Mouse (Mus musculus): Measurements from ENCODE around the gene Ostf1. TPM values are rescaled to one million over a fixed set of nuclear protein-coding genes. Genes with fewer than 3 reads are reported as not detected.

Gene Ostf1
- total RNA-seq (2015): 384 and 411 TPM in 2 replicates
- total RNA-seq (2017): 378 and 396 TPM in 2 replicates

DNA sequence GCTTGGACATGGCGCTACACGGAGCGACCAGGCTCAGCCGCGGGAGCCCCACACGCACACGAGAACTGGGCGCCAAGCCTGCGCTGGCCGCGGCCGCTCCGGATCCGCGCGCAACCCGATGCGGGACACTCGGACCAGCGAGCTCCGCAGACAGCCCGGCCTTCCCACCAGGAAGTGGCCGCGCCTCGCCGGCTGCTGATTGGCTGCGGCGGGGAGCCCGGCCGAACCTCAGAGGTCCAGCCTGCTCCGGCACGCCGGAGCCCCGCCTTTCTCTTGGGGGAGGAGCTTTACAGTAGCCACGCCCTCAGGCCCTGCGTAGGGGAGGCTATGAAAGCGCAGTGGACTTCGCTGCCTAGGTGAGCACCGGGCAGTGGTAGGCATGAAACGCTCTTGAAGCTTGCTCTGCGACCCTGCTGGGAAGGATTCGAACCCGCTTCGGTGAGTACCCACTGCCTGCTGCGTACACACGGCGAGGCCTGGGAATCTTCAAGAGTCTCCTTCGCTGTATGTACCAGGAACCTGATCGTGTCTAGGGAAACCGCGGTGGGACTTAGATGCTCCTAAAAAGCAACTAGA, at the start of gene Ostf1, which contains the start of gene Nmrk1:
TSS of gene Ostf1 (minus strand) at position 180 of the 576 bp plus-strand sequence.
TSS of gene Nmrk1 (plus strand) at position 307 of the 576 bp plus-strand sequence.
- ATAC-seq (ENCODE audit: poor library complexity, severe bottlenecking): peak; percentile 87

DNA sequence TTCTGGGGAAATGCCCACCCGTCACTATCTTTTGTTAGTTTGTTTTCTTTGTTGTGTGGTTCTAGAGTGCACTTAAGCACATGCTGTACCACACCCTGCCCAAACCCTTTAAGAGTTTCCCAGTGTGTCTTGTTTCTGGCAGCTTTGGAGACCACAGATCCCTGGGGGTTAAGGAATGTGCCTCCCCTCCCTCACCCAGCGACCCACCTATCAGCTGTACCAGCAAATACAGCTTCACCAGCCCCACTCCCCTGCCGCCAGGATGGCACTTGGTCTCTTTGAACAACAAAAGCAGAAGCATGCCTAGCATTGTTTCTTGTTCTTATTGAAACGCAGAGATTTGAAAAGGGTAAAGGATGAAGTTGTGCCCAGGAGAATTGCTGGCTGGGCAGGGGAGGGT, 41.5 kb upstream of the Ostf1 start:
- no peak for ATAC-seq (ENCODE audit: poor library complexity, severe bottlenecking)

DNA sequence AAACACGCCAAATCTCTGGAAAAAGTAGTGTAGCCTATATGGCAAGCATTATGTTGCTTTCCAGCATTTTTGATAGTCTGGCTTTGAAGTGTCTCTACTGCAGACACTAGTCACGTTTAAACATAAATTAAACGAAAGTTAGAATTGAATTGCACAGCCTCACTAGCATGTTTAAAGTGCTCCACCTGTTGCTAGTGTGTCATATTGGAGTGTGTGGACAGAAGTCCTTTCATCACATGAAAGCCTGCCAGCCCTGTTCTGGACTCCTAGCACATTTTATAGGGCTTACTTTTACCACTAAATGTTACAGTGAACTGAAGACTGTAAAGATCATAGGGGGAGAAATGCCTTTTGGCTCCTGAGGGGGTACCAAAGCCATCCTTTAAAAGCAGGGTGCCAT, 40.9 kb upstream of the Ostf1 start:
- no peak for ATAC-seq (ENCODE audit: poor library complexity, severe bottlenecking)

DNA sequence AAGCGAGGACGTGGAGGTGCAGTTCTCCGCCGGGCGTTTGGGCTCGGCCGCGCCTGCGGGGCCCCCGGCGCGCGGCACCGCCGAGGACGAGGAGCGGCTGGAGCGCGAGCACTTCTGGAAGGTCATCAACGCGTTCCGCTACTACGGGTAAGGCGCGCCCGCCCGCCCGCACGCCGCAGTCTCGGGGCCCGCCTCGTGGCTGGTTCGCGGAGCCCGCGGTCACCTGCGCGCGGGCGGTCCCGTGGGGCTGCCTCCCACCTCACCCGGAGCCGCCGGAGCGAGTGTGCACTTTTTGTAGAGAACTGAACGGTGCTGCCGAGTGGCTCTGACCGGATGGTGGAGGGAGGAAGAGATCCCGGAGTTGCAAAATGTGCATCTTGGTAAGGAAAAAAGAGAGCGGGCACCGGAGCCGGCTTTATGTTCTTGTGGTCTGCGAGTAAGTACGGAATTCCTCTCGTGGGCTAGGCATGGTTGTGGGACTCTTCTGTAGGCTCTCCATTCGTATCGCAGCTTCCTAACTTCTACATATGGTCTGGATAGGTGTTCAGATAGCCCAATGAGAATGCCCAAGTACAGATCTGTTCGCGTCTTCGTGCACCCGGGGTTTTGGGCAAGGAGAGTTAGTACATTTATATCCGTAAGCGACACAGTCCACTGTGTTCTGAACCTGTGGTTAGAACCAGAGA, 39.6 kb upstream of the Ostf1 start:
- peak; percentile 39 for ATAC-seq (ENCODE audit: poor library complexity, severe bottlenecking)

DNA sequence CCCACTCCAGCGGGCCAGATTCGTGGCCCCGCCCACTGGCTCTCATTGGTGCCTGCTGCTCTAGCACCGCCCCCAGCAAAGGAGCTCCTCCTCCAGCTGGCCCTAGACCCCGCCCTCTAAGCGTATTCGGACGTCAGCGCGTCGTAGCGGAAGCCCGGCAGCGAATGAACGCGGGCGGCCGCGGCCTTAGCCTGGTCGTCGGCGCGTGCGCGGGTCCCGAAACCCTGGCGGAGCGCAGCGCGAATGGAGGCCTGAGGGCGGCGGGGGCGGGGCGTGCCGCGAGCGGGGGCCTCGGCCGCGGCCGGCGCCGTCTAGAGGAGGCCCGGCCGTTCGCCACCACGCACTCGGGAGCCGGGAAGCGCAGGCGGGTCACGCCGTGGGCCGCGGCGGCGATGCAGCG, 39.0 kb upstream of the Ostf1 start, which contains the start of gene Carnmt1:
TSS of gene Carnmt1 (plus strand) at position 157 of the 400 bp plus-strand sequence.
- peak; percentile 97 for ATAC-seq (ENCODE audit: poor library complexity, severe bottlenecking)

DNA sequence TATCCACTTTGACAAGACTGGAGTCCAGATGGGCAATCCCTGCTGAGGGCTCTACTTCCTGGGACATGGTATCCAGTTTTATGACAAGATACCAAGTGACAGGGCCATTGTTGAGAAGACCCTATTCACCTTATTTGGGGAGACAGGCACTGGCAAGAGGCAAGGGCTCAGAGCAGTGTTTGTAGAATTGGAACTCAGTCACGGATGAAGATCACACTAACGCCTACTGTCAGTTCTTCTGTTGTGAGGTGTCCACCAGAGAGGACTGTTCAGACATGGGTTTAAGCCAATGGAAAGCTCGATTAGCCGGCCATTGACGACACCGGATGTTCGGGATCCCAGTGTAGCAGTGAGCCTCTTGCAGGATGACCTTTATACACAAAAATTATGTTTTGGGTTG, 37.9 kb upstream of the Ostf1 start:
- no peak for ATAC-seq (ENCODE audit: poor library complexity, severe bottlenecking)

DNA sequence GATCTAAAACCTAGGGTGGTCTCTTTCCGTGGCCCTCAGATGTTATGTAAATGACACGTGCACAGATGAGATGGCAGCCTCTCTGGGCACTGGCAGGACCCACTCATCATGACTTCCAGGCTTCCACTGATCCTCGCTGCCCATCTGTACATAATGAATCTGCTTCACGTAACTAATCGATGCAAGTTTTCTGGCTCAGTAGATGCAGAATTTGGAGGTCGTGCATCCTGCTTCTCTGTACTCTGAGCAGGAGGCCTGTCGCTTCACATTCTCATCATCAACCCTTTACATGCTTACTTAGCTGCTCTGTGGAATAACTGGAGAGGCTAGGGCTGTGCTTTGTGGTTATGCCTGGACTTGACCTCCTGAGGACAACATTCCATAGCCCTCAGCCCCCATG, 35.3 kb upstream of the Ostf1 start:
- ATAC-seq (ENCODE audit: poor library complexity, severe bottlenecking): no peak

DNA sequence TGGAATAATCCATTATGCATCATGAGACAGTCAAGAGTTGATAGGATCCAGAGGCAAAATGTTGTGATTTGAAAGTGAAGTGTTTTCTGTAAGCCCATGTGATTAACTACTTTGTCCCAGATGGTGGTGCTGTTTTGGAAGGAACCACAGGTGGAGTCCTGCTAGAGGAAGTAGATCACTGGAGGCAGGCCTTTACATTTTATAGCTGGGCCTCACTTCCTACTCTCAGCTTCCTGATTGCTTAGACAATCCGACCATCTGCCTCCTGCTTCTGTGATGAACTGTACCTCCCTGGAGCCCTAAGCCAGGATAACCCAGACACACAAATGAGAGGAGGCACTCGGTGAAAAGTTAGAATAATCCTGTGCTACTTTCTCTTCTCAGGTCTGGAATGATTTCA, 32.3 kb upstream of the Ostf1 start:
- ATAC-seq (ENCODE audit: poor library complexity, severe bottlenecking): peak; percentile 96

DNA sequence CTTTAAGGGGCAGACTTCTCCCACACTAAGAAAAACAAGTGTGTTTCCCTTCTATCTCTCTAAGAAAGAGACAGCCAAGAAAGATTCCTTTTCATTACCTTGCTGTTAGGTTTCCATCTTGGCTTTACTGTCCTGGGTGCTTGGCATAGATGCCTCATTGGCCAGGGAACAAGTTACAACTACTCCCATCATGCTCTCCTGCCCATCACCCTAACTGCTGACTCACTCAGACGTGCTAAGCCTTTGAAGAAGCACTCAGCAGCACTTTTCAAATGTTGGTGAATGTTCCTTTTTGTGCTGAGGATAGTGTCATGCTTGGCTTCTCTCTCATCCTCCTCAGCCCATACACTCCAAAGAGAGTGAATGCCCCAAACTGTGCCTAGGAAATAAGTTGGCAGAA, 30.1 kb upstream of the Ostf1 start:
- ATAC-seq (ENCODE audit: poor library complexity, severe bottlenecking): no peak

DNA sequence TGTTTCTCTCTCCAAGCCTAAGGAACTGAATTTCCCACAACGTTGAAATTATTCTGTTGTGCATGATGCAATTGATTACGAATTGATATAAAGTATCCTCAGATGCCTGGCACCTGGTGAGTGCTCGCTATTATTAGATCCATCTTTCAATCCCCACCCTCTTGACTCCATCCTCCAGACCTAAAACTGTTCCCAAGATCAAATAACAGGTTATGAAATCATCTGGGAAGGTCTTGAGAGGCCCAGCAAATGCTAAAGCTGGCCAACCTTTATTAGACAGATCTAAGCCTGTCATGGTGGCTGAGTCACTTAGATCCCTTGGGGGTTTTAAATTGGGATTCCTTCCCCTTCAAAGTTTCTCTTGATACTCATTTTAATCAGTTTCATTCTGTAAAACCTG, 28.8 kb upstream of the Ostf1 start:
- ATAC-seq (ENCODE audit: poor library complexity, severe bottlenecking): no peak

DNA sequence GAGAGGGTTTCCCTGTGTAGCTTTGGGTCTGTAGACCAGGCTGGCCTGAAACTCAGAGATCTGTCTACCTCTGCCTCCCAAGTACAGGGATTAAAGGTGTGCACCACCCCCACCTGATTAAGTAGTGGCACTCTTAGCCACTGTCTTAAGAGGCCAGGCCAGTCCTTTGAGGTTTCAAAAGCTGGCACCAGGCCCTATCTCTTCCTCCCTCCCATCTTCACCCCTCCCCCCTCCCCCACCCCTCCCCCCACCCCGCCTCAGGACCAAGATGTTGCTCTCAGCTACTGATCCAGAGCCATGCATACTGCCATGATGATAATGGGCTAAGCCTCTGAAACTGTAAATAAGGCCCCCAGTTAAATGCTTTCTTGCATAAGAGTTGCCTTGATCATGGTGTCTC, 27.7 kb upstream of the Ostf1 start:
- no peak for ATAC-seq (ENCODE audit: poor library complexity, severe bottlenecking)

DNA sequence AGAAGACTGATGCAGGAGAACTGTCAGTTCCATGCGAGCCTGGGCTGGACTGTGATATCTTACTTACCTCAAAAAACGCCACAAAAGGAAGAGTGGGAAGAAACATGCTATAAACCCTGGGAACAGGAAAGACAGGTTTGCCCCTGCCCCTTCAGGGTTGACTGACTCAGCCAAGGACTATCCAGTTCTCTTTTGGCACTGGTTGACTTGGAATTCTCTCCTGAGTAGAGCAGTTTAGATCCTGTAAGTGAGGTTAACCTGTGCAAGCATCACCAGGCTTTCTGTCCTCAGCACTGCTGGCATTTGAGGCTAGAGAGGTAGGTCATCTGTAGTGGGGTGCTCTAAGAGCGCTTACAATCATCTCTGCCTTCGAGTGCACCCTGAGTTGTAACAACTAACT, 26.9 kb upstream of the Ostf1 start:
- no peak for ATAC-seq (ENCODE audit: poor library complexity, severe bottlenecking)

DNA sequence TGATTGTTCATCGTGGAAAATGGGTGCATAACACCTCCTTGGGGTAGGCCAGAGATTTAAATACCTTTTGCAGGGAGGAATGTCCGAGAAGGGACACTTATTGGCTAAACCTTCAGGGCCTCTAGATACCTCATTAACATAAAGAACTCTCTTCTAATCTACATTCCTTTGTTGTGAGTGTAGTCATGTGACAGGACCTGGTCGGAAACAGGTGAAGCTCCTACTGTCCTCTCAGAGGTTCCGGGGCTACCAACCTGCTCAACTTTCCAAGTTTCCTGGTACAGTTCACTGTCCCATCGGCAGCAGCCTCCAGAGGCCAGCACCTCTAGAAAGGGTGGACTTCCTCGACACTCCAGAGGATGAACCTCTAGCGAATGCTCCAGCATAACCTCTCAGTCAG, 24.4 kb upstream of the Ostf1 start:
- no peak for ATAC-seq (ENCODE audit: poor library complexity, severe bottlenecking)

DNA sequence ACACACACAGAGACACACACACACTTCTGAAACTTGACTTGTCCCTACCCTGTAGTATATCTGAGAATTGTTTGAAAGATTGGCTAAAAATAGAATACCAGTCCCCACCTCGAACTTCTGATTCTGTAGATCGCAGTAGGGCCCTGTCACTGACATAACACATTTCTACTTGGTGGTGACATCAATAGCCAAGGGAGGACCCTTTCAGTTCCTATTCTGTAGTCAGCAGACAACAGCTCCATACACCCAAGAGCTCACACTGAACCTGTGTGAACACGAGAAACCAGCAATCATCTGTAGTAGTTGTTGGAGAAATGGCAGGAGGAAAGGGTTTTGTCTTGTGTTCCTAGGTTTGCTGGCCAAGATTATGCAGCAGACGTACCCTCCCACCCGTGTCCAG, 23.4 kb upstream of the Ostf1 start:
- no peak for ATAC-seq (ENCODE audit: poor library complexity, severe bottlenecking)

DNA sequence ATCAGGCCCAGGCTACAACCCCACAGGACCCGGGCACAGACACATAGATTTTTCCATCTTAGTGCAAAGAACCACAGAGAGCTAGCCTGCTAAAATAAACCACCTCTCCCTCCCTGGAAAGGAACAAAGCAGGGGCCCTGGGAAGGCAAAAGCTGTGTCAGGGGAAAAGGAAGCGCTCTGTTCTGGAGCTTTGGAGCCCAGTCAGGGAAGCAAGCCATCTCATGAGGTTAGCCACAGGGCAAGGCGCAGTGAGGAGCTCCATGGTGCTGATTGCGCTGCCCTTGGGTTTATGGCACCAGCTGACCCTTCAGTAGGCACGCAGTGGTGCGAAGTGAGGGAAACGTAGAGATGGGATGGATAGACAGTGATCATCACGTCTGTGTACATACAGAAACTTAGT, 22.7 kb upstream of the Ostf1 start:
- no peak for ATAC-seq (ENCODE audit: poor library complexity, severe bottlenecking)

DNA sequence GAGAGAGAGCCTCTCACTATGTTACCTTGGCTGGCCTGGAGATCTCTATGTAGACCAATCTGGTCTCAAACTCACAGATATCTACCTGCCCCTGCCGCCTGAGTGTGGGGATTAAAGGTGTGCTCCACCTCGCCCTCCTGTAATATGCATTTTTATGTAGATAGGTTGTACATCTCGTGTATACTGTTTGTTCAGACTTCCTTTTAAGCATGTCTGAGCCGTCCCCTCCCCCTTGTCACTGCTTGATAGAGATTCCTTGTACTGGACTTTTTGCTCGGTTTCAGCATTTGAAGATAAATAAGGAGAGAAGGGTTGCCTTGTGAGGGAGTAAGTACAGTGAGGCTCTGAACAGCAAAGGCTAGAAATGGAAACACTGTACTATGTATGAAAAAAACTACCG, 21.4 kb upstream of the Ostf1 start:
- no peak for ATAC-seq (ENCODE audit: poor library complexity, severe bottlenecking)

DNA sequence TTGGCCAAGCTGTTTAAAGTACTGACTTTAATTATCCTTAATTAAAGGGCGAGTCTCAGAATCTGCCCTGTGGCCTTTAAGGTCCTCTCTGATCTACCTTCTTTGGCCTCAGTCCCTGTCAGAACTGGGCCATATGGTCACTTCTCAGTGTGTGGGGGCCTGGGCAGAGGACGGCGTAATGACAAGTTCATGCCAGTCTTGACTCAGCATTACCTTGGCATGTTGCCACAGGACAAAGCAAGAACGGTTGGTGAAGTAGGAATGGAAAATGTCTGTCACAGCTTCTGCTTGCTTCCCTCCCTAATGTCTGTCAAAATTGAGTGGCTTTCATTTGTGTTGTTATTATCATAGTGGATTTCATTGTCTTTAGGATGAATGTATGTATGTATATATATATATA, 21.0 kb upstream of the Ostf1 start:
- no peak for ATAC-seq (ENCODE audit: poor library complexity, severe bottlenecking)

DNA sequence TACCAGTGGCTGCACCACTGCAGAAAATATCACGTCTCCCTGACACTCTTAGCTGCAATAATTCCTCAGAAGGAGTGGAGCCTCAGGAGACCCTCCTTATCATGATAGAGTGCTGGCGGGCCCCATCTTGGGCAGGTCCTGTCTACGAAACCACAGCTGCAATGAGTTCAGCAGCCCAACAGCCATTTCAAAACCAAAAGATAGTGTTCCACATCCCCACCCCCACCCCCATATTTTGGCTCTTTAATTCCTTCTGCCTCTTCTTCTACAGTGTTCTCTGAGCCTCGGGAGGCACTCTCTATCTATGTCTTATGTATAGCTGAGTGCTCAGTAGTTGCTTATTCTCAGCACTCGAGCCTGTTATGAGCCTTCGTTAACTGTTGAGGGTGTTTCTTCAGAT, 18.9 kb upstream of the Ostf1 start:
- 0 out of 2 replicates have a peak, but pooled peaks have one; percentile 33 for ATAC-seq (ENCODE audit: poor library complexity, severe bottlenecking)

DNA sequence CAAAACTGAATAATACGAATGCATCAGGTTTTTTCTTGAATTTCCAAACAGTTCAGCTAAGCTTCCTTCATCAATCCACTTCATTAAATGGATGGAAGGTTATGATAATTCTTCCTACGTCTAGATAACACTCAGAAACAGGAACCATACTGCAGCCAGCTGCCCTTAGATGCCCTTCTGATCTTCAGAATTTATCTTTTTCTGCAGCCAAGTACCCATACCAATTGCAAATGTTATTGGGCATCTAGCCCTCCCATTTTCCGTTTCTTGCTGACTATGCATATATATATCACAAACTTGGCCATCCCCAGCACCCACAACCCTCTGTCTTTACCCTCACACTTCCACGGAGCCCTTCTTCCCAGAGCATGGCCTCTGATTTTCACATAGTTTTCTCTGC, 18.3 kb upstream of the Ostf1 start:
- 0 out of 2 replicates have a peak, but pooled peaks have one; percentile 27 for ATAC-seq (ENCODE audit: poor library complexity, severe bottlenecking)

DNA sequence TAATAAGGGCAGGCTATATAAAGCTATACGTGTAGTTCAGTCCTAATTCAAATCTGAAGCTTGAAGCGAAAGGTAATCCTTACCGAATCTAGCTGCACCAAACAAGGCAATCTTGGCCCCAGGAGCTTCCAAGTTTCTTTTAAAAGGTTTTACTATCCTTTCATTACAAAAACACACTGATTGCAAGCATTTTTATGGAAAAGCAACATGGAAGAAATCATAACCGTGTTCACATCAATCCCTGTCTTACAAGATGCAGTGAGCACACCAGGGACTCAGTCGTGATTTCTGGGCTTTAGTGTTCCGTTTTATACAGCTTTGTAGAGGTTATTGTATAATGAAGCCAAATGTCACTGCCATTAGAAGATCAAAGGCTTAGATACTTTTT, 16.9 kb upstream of the Ostf1 start:
- no peak for ATAC-seq (ENCODE audit: poor library complexity, severe bottlenecking)

DNA sequence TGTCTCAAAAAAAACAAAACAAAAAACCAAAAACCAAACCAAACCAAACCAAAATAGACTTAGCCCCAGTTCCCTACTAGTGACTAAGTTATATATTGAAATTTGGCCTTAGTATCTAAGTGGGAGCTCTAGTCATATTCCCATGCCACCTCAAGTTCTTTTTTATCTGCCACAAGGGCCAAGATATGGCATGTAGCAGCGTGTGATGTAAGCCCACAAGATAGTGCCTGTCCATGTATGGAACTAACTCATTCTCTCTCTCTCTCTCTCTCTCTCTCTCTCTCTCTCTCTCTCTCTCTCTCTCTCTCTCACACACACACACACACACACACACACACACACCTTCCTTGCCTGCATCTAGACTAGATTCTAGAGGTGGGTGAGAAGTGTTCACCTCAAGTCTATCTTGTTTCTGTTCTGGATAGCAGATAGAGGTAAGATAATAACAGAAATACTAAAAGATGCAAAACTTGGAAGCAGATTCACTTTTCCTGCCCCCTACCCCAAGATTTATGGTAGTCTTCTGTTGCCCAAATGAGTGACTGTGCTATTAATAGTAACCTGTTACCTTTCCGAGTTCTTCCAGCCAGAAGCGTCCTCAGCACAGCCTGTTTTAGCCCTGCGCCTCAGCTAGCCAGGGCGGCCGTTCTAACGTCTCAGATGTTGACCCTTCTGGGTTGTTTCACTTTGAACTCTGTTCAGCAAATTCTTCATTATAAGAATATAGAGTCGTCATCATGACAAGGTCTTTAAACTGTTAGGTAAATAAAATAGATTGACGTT, 16.3 kb upstream of the Ostf1 start:
- no peak for ATAC-seq (ENCODE audit: poor library complexity, severe bottlenecking)

DNA sequence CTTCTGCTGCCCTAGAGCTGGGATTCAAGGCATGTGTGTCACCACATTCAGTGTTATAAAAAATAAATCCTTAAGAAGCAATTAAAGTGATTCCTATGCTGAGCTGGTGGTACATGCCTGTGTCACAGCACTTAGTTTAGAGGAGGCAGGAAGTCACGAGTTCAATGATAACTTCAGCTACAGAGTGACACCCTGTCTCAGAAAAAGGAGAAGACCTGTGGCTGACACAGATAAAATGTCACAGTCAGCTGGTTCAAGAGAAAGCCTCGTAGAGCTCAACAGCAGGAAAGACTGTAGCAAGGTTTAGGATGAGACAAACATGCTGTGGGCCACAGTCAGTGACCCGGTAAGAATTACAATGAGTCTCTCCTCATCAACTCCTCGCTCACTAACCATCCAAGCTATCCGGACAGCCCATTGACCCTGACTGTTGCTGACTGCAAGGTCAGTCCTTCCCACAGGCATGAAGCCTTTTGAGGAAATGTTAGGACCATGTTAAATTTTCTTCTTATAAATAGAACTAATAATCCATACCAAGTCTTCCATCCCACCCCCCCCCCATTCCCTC, 15.3 kb upstream of the Ostf1 start:
- ATAC-seq (ENCODE audit: poor library complexity, severe bottlenecking): peak; percentile 78
